Mouse (Mus musculus): ENCODE results near the gene Cd160. TPM values are rescaled to one million over a fixed set of nuclear protein-coding genes. Genes with fewer than 3 reads are reported as not detected.

Cd160 gene
- polyA plus RNA-seq, 1 experiment from 2014 or later, result 0.19 TPM

- no peak overlapping the region for H3K4me2 ChIP-seq
- H3K4me1 ChIP-seq, result no peaks in the 10 kb centered on the region
- H3K9me3 ChIP-seq, result no peaks in the 10 kb centered on the region
- no peaks in the 10 kb centered on the region for H3K27me3 ChIP-seq
- no peaks in the 10 kb centered on the region for H3K36me3 ChIP-seq (replicated peaks)
- H3K9ac ChIP-seq, result no peak overlapping the region
- no peak overlapping the region for H3K27ac ChIP-seq
- H3K4me3 ChIP-seq (replicated peaks), result no peak overlapping the region
- no peak for ATAC-seq (ENCODE audit: low FRiP score)
- 91% methylated on average over 7 of the region's 8 CpGs for WGBS
Observed at GRCm38 (mm10) chr3:96848470-96848869, 19.3 kb upstream of the Cd160 start.

GRCm38 (mm10) chr3:96847661-96848060 is 18.5 kb upstream of the Cd160 start:
- Histone ChIP-seq H3K4me1 (no peaks in the 10 kb centered on the region), H3K27me3 (no peaks in the 10 kb centered on the region), H3K4me2 (no peak overlapping the region), H3K9ac (no peak overlapping the region), H3K27ac (no peak overlapping the region), H3K36me3 (replicated peaks) (no peaks in the 10 kb centered on the region), H3K4me3 (replicated peaks) (no peak overlapping the region), H3K9me3 (no peaks in the 10 kb centered on the region)
- ATAC-seq (ENCODE audit: low FRiP score), result no peak
- 57% methylated on average over 6 of the region's 6 CpGs for WGBS

GRCm38 (mm10) chr3:96846985-96847384 is 17.8 kb upstream of the Cd160 start:
- no peak overlapping the region for H3K4me2 ChIP-seq
- WGBS, result 91% methylated on average over 12 of the region's 12 CpGs
- no peaks in the 10 kb centered on the region for H3K36me3 ChIP-seq (replicated peaks)
- H3K27ac ChIP-seq, result no peak overlapping the region
- no peak overlapping the region for H3K4me3 ChIP-seq (replicated peaks)
- no peaks in the 10 kb centered on the region for H3K4me1 ChIP-seq
- ATAC-seq (ENCODE audit: low FRiP score), result no peak
- H3K27me3 ChIP-seq, result no peaks in the 10 kb centered on the region
- no peak overlapping the region for H3K9ac ChIP-seq
- H3K9me3 ChIP-seq, result no peaks in the 10 kb centered on the region

- Histone ChIP-seq H3K9ac (no peak overlapping the region), H3K4me3 (replicated peaks) (no peak overlapping the region), H3K27ac (no peak overlapping the region), H3K4me2 (no peak overlapping the region), H3K4me1 (no peaks in the 10 kb centered on the region), H3K27me3 (no peaks in the 10 kb centered on the region), H3K36me3 (replicated peaks) (no peaks in the 10 kb centered on the region), H3K9me3 (no peaks in the 10 kb centered on the region)
- 91% methylated on average over 9 of the region's 9 CpGs for WGBS
- ATAC-seq (ENCODE audit: low FRiP score), result no peak
Observed at GRCm38 (mm10) chr3:96845806-96846205, 16.7 kb upstream of the Cd160 start.

GRCm38 (mm10) chr3:96845191-96845590 is 16.0 kb upstream of the Cd160 start:
- H3K36me3 ChIP-seq (replicated peaks), result no peaks in the 10 kb centered on the region
- WGBS, result 93% methylated on average over 6 of the region's 6 CpGs
- no peaks in the 10 kb centered on the region for H3K4me1 ChIP-seq
- no peak overlapping the region for H3K4me3 ChIP-seq (replicated peaks)
- no peak for ATAC-seq (ENCODE audit: low FRiP score)
- H3K27me3 ChIP-seq, result no peaks in the 10 kb centered on the region
- H3K9me3 ChIP-seq, result no peaks in the 10 kb centered on the region
- H3K4me2 ChIP-seq, result no peak overlapping the region
- no peak overlapping the region for H3K27ac ChIP-seq
- no peak overlapping the region for H3K9ac ChIP-seq

GRCm38 (mm10) chr3:96838996-96839645 is 10.0 kb upstream of the Cd160 start:
- Histone ChIP-seq H3K9me3 (no peaks in the 10 kb centered on the region), H3K4me2 (no peak overlapping the region), H3K36me3 (replicated peaks) (no peaks in the 10 kb centered on the region), H3K27me3 (no peaks in the 10 kb centered on the region), H3K4me1 (no peaks in the 10 kb centered on the region), H3K9ac (no peak overlapping the region), H3K27ac (no peak overlapping the region), H3K4me3 (replicated peaks) (no peak overlapping the region)
- no peak for ATAC-seq (ENCODE audit: low FRiP score)
- 83% methylated on average over 7 of the region's 7 CpGs for WGBS

- no peak overlapping the region for H3K9ac ChIP-seq
- H3K4me2 ChIP-seq, result no peak overlapping the region
- H3K27ac ChIP-seq, result no peak overlapping the region
- no peak overlapping the region for H3K4me3 ChIP-seq (replicated peaks)
- H3K4me1 ChIP-seq, result peaks cover 3% of the 10 kb centered on the region; the same call in 1 of the 2 replicates
- ATAC-seq (ENCODE audit: low FRiP score), result no peak
- H3K27me3 ChIP-seq, result no peaks in the 10 kb centered on the region
- H3K36me3 ChIP-seq (replicated peaks), result no peaks in the 10 kb centered on the region
- WGBS, result 76% methylated on average over 2 of the region's 2 CpGs
- H3K9me3 ChIP-seq, result no peaks in the 10 kb centered on the region
Observed at GRCm38 (mm10) chr3:96836414-96836813, 7.3 kb upstream of the Cd160 start.

GRCm38 (mm10) chr3:96834587-96835348 is 5.6 kb upstream of the Cd160 start:
- ATAC-seq (ENCODE audit: low FRiP score), result no peak
- Histone ChIP-seq H3K36me3 (replicated peaks) (no peaks in the 10 kb centered on the region), H3K9me3 (no peaks in the 10 kb centered on the region), H3K9ac (no peak overlapping the region), H3K27me3 (no peaks in the 10 kb centered on the region), H3K27ac (no peak overlapping the region), H3K4me2 (no peak overlapping the region), H3K4me1 (peaks cover 3% of the 10 kb centered on the region; the same call in 1 of the 2 replicates), H3K4me3 (replicated peaks) (no peak overlapping the region)
- WGBS, result 85% methylated on average over 7 of the region's 7 CpGs

- H3K9me3 ChIP-seq, result no peaks in the 10 kb centered on the region
- H3K4me2 ChIP-seq, result no peak overlapping the region
- no peak overlapping the region for H3K9ac ChIP-seq
- no peaks in the 10 kb centered on the region for H3K36me3 ChIP-seq (replicated peaks)
- no peaks in the 10 kb centered on the region for H3K27me3 ChIP-seq
- H3K4me1 ChIP-seq, result peaks cover 9% of the 10 kb centered on the region
- H3K27ac ChIP-seq, result no peak overlapping the region
- ATAC-seq (ENCODE audit: low FRiP score), result no peak
- no peak overlapping the region for H3K4me3 ChIP-seq (replicated peaks)
- 45% methylated on average over 5 of the region's 5 CpGs for WGBS
Observed at GRCm38 (mm10) chr3:96832930-96833329, 3.8 kb upstream of the Cd160 start.

- no peak overlapping the region for H3K4me3 ChIP-seq (replicated peaks)
- no peaks in the 10 kb centered on the region for H3K9me3 ChIP-seq
- no peak overlapping the region for H3K9ac ChIP-seq
- no peak overlapping the region for H3K27ac ChIP-seq
- H3K27me3 ChIP-seq, result no peaks in the 10 kb centered on the region
- H3K36me3 ChIP-seq (replicated peaks), result no peaks in the 10 kb centered on the region
- peaks cover 9% of the 10 kb centered on the region for H3K4me1 ChIP-seq
- 72% methylated on average over 10 of the region's 10 CpGs for WGBS
- H3K4me2 ChIP-seq, result no peak overlapping the region
- no peak for ATAC-seq (ENCODE audit: low FRiP score)
Observed at GRCm38 (mm10) chr3:96829856-96830255, 705 bp upstream of the Cd160 start.

GRCm38 (mm10) chr3:96828308-96828864 is 765 bp downstream of the Cd160 start:
- Histone ChIP-seq H3K9ac (no peak overlapping the region), H3K27me3 (no peaks in the 10 kb centered on the region), H3K36me3 (replicated peaks) (no peaks in the 10 kb centered on the region), H3K27ac (peak overlapping the region; percentile 33; the same call in 1 of the 2 replicates), H3K9me3 (no peaks in the 10 kb centered on the region), H3K4me1 (peaks cover 9% of the 10 kb centered on the region), H3K4me2 (peak overlapping the region; percentile 19), H3K4me3 (replicated peaks) (no peak overlapping the region)
- WGBS, result 33% methylated on average over 15 of the region's 15 CpGs
- ATAC-seq (ENCODE audit: low FRiP score), result no peak

GRCm38 (mm10) chr3:96825261-96825660 is 3.9 kb downstream of the Cd160 start:
- no peak overlapping the region for H3K4me3 ChIP-seq (replicated peaks)
- no peaks in the 10 kb centered on the region for H3K36me3 ChIP-seq (replicated peaks)
- H3K9ac ChIP-seq, result no peak overlapping the region
- no peak overlapping the region for H3K4me2 ChIP-seq
- ATAC-seq (ENCODE audit: low FRiP score), result no peak
- no peaks in the 10 kb centered on the region for H3K9me3 ChIP-seq
- no peaks in the 10 kb centered on the region for H3K27me3 ChIP-seq
- H3K27ac ChIP-seq, result no peak overlapping the region
- 35% methylated on average over 11 of the region's 11 CpGs for WGBS
- peaks cover 5% of the 10 kb centered on the region for H3K4me1 ChIP-seq

All from forebrain, embryonic 12.5 days (tissue).